Mouse (Mus musculus): ENCODE measurements at regions not wholly inside any gene's neighbourhood (a gene's known extent, or its start where the extent isn't known, plus 50 kb on each side); places are given as distances from the start of the nearest gene placed in this dataset.

DNA sequence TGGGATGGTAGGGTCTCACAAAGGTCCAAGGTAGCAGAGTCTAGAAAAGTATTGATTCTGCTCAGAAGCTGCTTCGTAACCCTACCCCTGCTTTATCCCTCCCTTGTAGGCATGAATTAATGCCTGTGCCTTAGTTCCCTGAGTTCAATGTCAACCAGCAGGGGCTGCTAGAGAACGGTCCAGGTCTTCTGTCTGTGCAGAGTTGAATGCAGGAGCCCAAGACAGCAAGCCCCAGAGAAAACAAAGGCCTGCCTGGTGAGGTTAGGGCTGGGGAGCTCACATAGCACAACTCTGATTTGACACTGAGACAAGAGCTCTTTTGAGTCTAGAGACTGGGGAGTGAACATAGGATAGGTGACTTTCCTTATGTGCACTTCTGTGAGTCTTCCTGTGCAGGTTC lies 56.6 kb downstream of the Olig3 start:
- DNase-seq = no peak

GRCm38 (mm10) chr10:19413935-19414334 lies 57.6 kb downstream of the Olig3 start:
- no peak for DNase-seq

GRCm38 (mm10) chr10:19414834-19415233 lies 58.5 kb downstream of the Olig3 start:
- DNase-seq = no peak

DNA sequence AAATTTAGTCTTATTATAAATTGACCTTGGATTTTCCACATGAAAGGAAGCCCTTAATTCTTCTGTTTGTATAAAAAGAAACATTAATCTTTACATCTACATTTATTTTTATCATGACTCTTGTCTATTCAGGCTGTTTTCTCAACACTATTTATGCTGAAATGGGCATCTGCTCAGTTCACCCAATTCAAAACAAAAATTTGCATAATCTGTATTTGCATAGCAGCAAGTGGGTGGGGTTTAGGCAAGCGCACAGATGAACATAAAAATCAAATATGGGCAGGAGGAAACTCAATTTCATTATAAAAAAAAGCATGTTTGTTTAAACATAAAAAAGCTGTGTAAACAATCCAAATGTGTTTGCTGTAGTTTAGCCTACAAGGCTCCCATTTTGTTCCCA lies 67.7 kb downstream of the Olig3 start:
- DNase-seq = no peak

DNA sequence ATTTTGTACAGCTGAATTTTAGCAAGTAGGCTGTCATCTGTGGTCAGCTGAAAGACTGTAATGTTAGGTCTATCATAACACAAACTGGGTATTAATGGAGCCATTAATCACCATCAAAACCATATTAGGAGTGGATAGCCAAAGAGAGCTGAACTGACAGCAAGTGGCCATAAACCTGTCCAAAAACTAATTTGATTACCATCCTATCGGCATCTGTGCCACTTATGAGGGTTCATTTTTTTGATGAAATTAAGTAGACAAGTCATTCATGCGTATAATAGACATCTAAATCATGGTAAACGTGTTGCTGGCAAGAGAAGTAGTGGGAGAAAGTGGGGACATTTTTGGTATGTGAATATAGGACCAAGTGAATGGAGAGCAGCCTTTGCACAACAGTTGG lies 68.6 kb downstream of the Olig3 start:
- DNase-seq = no peak

- no peak for DNase-seq
These were observed 70.5 kb downstream of the Olig3 start for GRCm38 (mm10) chr10:19426835-19427234.

GRCm38 (mm10) chr10:19432515-19432914 lies 76.2 kb downstream of the Olig3 start:
- no peak for DNase-seq

- DNase-seq = no peak
These were observed 78.3 kb downstream of the Olig3 start for GRCm38 (mm10) chr10:19434661-19435060.

- no peak for DNase-seq
These were observed 85.5 kb downstream of the Olig3 start for GRCm38 (mm10) chr10:19441807-19442206.

DNA sequence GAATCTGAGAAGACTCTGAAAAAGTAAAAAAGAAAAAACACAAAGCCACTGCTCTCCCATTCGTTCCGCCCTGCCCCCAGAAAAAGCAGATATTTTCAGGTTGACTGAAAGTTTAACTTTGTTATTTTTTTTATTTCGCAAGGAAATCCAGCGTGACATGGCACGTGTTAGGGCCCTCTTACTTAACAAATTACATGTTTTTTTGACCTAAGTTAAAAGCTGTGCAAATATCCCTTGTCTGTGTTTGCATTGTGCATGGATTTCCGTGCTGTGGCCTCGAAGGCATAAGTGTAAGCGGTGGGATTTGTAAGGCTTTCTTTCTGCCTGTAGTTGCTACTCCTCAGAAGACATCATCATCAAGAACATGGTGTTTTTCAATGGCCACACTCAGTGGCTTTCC lies 87.2 kb downstream of the Olig3 start:
- no peak for DNase-seq

DNA sequence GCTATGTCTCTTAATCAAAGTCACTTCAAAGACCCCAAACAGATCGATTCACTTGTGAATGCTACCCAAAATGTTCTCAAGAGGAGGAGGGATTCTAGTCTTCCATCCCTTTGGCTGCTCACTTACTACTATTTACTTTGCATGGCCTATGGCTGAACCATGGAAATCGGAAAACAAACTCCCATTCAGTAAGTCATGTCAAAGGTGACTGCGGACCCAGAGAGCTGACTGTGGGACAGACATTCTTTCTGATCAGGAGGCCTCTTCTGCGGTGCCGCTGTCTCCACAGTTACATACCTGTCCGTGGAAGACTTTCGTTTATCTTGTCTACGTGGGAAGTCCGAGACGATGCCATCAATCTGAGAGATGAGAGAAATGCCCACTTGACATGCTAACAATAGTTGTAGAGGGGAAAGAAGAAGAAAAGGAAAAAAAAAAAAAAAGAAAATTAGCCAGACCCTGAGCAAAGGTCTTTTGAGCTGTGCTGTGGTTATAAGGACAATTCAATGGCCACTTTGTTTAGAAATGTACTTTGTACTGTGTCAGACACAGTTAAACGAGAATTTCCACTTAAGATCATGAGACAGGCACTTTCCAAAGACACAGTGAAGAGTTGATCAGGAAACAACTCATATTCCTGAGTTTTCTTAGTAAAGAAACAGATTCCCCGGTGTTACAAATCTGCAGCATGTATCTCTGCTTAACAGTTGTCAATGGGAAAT lies 92.7 kb downstream of the Olig3 start:
- DNase-seq = no peak

DNA sequence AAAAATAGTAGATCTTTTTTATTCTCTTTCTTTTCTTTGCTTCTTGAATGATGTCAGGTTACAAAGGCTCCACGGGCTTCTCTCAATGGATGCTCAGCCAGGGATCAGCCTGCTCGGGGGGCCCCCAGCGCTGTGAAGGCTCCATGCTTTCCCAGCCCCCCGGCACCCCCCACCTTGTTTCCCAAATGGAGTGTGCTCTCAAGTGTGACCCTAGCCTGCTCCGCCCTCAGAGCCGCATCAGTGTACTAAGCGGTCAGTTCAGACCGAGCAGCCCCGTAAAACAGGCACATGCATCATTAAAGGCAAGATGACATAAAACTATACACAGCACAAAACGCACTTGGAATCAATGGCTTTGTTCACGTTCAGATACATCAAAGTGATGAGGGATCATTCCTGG lies 102.7 kb downstream of the Olig3 start:
- no peak for DNase-seq

GRCm38 (mm10) chr10:19459709-19460108 lies 103.4 kb downstream of the Olig3 start:
- no peak for DNase-seq

GRCm38 (mm10) chr10:19460164-19460563 lies 103.8 kb downstream of the Olig3 start:
- no peak for DNase-seq

GRCm38 (mm10) chr10:19463800-19464199 lies 107.5 kb downstream of the Olig3 start:
- no peak for DNase-seq

DNA sequence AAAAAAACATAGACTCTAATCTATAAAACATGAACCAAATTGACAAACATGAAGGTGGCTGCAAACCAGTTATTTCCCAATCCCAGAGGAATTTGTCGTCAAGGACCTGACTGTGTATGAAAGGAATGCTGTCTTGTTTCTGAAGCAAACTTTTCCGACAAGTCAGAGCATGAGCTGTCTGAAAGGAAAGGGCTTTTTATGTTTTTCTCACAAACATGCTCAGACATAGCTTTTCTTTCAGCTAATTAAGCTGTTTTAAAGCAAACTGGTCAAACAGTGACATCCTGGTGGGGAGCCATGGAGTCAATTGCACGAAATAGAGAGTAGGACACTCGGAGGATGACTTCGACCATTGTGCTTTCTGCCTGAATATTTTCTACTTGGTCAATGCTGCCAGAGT lies 108.2 kb downstream of the Olig3 start:
- no peak for DNase-seq

- peak; percentile 24 to 44 for DNase-seq
These were observed 115.2 kb downstream of the Olig3 start for GRCm38 (mm10) chr10:19471349-19472040.

DNA sequence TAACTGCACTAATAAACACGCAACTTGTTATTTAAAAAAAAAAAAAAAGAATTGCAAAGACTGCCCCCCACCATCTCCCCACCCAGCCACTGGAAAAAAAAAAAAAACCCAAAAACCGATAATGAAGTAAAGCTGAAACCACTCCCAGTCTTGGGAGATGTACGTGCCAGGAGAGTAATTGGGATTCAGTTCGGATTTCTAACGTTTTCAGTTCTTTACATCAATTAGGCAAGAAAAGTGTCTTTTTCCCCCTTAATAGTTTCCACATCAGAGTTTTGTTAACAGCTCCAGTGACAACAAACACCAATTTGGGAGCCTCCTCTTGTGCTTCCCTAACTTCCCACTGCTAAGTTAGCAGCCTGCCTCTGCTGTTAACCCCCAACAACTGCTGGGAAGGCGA lies 115.7 kb downstream of the Olig3 start:
- no peak for DNase-seq

- DNase-seq = no peak
These were observed 116.7 kb downstream of the Olig3 start for GRCm38 (mm10) chr10:19472949-19473535.

DNA sequence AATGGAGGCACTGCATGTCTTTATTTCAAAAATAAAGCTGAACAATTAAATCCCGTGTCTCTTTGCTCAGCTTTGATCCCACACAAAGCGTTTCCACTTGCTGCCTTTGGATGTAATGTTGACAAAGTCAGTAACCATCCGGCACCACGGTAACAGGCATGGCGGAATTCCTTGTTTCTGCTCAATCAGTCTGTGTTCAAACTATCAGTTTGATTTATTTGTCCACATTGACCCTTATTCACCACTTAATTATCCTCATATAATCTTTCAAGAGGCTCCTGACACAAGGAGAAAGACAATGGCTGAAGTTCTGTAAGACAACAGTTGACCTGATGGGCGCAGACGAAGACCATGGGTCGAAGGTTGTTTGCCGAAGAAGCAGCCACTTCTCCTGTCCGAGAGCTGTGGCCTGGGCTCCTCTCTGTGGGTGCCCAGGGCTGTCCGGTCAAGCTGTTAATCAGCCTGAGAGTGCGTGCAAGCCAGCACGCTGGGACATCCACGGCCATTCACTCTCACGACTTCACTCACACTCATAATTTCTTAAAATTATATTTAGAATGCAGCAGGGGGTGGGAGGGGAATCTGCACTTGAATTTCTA lies 106.1 kb upstream of the Ifngr1 start:
- DNase-seq = no peak

DNA sequence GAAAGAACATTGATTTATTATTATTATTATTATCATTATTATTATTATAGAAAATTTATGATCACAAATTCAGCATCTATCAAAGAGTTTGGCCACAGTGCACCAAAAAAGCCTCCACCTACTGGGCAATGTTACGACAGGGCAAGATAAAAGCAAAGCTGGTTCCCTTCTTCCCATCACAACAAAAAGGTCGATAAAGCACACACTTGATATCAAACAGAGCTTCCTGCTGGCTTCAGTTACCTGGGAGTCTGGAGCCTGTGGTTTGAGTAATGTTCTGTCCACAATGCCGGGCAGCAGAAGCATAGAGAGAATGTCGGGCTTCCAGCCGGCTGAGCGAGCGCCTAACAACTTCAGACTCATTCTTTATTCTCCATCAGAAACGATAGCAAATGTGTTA lies 101.2 kb upstream of the Ifngr1 start:
- DNase-seq = no peak

DNA sequence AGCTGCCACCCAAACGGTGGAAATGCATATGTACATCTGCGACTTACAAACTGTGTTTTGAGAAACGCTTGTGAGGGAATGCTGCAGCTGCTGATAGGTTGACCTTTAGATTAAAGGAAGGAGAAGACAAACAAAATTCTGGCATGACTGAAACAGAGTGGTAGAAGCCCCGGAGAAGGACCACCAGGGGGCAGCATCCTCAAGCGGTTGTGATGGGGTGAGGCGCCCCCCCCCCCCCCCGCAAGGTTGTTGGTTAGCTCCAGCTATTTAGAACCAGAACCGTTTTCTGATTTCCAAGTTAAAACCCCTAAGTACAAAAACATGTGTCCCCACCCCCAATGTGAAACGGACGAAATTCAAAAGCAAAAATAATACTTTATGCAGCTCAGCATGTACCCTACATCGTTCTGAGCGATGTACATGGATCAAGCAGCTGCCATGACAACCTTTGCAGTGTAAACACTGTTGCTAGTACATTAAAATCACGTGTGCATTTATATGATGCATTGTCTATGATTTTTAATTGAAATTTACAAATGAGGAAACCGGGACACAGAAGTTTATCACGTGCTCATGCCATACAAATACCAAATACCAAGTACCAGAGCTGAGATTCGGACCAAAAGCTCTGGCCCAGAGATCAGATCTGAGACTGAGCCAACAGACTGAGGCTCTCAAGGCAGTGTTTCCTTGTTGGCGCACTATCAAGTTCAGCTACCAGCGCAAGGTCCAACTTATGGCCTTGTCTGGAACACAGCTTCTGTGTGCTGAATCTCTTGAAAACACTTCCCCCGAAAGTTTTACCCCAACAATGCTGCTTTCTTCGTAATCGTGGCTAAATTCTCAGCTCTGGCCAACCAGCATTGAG lies 100.0 kb upstream of the Ifngr1 start:
- peak in 1 of 2 experiments; percentile 19 for DNase-seq
